Mouse (Mus musculus) cerebellum, adult 2 months (tissue): Measurements from ENCODE around the gene Dnajb9.

Source experiments
- CTCF ChIP-seq: fragments of 200-500 bp; IDR thresholded peaks from 2 replicates; pipeline ENCODE4 v1.5.1; 2011; ENCODE audit warnings: low read depth, mild to moderate bottlenecking, control low read depth, low read length, moderate library complexity, borderline replicate concordance; ENCODE audit not compliant: insufficient read depth
- POLR2A ChIP-seq: fragments of 200-500 bp; IDR thresholded peaks from 2 replicates; pipeline ENCODE4 v1.6.1; 2011; ENCODE audit warnings: low read length, control low read depth, borderline replicate concordance; ENCODE audit not compliant: insufficient read depth

DNA sequence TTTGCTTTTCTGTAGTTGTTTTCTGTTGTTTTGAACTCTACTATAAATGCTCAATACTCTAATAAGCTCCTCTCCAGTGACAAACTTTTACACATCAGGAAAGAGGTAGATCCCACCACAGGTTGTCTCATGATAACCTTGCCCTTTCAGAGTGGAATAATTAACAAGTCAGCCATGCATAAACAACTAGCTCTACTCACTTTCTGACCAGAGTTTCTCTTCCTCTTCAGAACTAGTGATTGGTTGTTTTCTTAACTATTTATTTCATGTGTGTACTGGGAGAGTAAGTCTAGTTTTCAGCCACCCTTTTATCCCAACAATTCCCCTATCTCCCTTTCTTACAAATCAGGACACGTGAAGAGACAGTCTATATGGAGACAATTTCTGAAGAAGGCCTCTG, 50.8 kb downstream of the Dnajb9 start:
- TF ChIP-seq CTCF (no peak), POLR2A (no peak)
